Mouse (Mus musculus): ENCODE measurements around the gene Ccdc180.

The Ccdc180 gene

DNA sequence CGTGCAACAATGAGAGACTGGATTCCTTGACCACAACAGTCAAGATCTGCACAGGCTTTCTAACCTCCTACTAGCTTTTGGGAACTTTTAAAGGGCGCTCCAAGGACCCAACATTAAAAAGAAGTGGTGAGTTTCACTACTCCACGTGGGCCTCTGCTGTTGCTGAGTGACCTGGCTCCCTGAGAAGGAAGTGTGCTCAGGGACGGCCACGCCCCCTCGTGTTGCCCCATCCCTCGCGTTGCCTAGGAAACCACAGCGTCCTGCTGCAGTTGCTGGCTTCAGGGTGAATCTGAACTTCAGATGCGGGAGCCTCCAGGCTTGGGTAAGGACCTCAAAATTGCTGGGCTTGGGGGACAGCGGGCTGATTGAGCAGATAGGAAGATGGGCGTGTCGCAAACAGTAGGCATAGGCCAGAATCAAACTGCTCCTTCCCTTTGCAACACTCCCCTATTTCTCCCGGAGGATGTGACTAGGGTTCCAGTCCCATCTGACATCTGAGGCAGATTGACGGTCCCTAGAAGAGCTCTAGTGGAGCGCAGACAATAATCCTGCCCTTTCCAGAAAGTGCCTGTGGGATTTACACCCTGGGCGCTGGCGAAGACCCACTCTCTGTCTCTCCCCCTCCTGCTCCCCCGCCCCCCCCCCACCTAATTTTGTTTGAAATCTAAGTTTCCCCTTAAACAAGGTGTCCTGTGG lies at the start of gene Ccdc180:
TSS of gene Ccdc180 (plus strand) at position 238 of the 696 bp plus-strand sequence.
- peak; percentile 67 for DNase-seq (ENCODE audit: low spot score)

DNA sequence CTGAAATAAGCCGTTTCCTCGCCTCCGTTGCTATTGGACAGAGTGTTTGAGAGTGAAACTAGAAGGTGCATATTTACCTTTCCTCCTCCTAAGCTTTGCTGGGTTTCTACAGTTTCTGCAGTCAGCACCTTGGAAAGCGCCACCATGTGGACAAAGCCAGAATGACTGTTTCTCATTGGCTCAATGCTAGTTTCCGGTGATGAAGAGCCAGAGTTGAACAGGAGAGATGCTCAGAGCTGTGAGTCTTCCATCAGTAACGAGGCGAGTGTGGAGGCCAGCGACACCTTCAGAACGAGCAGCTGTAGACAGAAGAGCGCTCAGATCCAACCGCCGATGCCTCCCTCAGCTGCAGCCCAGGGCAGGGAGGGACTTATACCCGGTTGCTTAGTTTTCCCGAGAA lies 45.7 kb upstream of the Ccdc180 start:
- peak; percentile 34 for DNase-seq (ENCODE audit: low spot score)

DNA sequence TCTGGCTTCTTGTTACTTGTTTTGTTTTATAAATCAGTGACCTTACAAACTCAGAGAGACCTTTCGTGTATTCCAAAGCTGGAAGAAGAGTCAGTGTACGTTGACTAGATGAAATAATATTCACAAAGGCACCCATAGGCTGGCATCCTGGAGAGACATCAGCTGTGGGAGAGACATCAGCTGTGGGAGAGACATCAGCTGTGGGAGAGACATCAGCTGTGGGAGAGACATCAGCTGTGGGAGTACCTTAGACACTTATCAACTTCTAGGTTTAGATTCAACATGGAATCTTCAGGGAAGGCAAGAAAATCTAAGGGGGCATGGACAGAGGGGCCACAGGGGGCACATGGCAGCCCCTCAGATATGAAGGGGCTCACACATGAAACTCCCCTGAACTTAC lies 43.8 kb upstream of the Ccdc180 start:
- DNase-seq (ENCODE audit: low spot score), result no peak

DNA sequence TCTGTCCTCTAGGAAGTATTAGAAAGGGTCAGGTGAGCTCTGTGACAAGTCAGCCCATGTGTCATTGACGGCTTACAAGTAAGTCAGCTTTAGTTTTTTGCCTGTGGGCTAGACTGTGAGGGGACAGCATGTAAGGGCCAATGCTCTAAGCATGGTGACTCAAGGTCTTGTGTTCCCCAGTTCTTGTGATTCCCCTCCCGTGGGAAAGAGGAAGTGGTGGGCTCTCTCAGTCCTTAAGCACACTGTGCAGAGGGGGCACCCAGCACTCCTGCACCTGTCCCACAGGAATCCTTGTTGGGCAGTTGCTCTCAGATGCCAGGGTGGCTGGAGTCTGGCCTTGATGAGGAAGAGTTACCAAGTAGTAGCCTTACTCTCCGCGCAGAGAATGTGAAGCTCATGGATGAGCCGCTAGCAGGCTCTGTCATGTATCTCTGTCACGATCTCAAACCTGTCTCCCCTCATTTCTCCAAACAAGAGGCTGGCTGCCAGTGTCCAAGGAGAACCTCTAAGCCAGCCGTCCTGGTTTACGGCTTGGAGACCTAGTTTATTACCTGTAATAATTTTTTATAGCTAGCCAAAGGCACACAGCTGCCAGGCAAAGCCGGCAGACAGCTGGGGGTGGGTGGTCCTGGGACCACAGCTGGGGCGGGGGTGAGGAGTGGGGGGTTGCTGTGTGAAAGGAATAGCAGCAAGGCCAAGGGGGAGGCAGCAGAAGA lies 41.8 kb upstream of the Ccdc180 start, which contains the start of gene Stra6l:
TSS of gene Stra6l (plus strand) at position 556 of the 716 bp plus-strand sequence.
- no peak for DNase-seq (ENCODE audit: low spot score)

DNA sequence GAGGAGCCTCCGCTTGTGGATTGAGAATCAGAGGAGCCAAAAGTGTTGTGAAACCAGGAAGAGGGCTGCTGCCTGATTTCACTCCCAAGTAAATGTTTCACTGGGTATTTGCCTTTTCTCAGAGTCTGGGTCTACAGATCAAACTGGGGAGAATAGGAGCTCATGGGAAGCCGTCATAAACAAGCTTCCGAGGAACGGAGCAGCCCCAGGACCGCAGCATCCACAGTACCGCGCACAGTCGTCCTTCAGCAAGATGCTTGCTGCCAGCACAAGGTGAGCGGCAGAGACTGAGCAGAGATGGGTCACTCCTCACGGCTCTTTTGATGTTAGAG lies 41.3 kb upstream of the Ccdc180 start:
- DNase-seq (ENCODE audit: low spot score), result no peak

DNA sequence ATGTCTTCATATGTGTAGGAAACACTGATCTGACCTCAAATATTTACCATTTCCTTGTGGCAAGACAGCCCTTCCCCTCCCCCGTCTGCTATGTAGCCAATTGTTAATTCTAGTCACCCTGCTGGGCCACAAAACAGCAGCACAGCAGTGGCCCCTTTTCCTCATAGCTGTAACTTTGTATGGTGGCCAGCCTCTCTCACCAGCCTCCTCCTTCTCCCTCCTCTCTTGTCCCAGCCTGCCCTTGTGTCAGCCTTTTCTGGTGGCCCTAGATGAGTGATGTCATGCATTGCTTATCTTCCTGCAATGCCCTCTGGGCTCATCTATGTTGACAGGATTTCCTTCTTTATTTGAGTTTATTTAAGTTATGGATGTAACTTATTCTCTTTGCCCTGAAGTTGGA lies 40.7 kb upstream of the Ccdc180 start:
- no peak for DNase-seq (ENCODE audit: low spot score)

DNA sequence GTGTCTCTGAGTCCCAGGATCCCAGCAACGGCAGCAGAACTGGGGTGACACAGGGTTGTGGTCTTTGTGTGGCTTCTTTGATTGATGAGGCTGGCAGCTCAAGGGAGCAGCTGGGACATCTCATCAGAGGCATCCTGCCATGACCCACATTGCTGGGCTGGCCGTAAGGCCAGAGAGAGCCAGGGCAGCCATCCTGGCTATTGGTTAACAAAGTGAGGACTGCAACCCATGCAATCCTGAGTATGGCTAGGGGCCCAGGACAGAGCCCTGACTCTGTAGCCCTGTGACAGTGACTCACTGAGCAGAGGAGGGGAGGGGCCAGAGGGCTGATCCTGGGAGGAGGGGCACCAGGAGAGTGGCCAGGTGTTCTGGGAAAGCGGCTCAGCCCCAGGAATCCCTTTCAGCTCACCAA lies 38.5 kb upstream of the Ccdc180 start:
- peak; percentile 8 for DNase-seq (ENCODE audit: low spot score)

DNA sequence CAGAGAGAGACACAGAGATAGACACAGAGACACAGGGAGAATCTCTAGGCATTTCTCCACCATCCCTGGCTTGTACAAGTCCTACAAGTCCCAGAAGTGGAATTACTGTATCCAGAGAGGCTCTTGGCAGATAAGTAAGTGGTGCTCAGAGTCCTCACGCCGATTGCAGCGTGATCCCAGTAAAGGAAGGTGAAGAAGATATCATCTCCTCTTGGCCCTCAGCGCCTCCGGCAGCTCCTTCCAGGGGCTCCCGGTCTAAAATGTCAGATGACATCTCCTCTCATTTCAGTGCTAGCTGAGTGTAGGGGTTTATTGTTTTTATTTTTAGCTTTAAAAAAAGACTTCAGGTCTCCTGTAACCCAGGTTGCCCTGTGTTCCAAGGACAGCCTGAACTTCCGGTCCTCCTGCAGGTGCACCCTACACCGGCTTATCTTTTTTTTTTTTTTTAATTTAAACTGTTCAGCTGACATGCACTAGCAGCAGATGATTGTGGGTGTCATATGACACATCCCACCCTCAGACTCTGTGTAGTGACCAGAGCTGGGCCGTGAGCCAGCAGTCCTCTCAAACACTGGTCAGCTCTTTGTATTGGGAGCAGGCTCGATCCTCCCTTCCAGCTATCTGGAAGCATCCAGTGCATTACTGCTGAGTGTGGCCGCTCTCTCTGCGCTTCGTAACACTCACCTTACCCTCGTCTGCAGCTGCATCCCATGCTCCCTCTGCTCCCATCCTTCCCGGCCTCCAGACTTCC lies 36.4 kb upstream of the Ccdc180 start:
- DNase-seq (ENCODE audit: low spot score), result no peak

DNA sequence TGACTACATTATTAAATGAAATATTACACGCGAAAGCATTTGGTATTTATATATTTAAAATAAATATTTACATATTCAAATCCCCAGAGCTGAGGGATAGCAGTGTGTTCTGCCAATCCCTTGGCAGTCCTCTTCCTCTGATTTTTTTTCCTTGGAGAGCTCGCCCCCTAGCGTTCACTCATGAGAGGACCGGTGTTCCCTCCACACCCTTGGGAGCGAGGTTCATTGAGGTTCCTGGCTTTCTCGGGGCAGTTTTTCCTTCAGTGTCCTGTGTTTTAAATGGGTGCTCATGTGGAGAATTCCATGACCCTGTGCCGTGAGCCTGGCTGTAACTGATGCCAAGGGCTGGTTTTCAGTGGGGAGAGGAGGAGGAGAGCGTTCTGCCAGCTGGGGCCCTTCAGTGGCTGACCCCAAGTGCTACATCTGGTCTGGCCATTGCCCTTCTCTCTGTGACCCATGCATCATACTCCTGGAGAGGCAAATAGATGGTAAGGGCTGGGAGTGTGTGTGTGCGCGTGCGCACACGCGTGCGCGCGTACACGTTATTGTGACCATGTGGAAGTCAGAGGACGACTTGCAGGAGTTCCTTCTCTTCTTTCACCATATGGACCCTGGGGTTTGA lies 34.2 kb upstream of the Ccdc180 start:
- DNase-seq (ENCODE audit: low spot score), result peak; percentile 76

DNA sequence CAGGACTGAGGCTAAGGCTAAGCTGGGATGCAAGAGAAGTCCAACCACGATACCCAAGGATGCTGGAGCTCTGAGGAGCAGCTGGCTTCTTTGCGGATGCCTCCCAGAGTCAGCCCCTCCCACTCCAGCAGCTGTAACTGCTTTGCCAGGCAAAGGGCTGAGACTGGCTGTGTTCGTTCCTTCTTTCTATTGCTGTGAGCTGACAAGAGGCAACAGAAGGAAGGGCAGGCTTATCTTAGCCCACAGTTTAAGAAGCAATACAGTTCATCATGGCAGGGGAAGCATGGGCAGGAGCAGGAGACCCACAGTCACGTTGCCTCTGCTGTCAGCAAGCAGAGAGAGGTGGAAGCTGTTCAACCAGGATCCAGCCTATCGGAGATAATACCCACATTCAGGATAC lies 28.9 kb upstream of the Ccdc180 start:
- DNase-seq (ENCODE audit: low spot score), result no peak

DNA sequence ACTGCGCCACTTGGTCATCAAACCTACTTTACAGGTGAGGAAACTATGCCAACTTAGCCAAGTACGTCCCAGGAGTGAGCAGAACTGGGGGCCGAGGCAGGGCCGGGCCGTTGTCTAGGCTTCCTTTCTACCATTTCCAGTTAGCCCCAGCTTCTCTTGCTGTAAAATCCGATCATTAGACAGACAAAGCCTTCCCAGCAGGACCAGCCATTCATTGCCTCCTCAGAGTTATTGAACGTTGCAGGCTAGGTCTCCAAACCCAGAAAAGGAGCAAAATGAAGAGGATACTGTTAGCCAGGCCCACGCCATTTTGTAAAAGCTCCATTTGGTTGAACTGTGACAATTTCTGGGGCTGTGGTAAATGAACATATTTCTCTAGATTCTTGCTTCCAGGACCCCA lies 22.7 kb upstream of the Ccdc180 start:
- DNase-seq (ENCODE audit: low spot score), result no peak

DNA sequence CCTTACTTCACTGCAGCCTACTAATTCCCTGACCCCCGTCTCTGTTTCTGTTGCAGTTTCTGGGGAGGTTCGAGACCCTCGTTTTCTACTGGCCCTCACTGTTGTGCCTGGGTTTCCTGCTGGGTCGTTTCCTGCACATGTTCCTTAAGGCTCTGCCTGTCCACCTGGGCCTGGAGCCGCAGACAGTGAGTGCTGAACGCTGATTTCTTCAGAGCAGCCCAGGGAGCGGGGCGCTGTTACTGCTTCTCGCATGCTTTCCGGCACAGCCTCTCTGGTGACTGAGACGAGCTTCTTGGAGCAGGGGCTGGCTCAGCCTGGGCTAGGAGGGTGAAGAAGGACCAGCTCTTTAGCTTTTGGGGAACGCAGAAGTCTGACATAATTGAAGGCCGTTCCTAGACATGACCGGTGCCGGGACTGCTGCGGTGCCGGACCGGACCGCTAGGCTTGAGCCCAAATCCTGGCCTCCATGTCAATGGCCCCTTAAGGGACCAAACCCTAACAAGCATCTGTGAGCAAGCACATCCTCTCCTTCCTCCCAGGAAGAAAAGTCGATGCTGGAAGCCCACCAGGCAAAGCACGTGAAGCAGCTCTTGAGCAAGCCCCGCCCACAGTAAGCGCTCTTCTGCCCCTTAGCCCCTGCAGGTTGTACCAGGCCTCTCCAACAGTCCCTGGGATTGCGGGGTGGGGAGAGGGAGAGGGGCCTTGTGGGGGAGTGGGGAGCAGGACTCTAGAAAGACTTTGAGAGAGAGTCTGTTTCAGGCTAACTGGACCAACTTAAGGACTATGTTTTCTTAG lies 20.9 kb upstream of the Ccdc180 start:
- no peak for DNase-seq (ENCODE audit: low spot score)

DNA sequence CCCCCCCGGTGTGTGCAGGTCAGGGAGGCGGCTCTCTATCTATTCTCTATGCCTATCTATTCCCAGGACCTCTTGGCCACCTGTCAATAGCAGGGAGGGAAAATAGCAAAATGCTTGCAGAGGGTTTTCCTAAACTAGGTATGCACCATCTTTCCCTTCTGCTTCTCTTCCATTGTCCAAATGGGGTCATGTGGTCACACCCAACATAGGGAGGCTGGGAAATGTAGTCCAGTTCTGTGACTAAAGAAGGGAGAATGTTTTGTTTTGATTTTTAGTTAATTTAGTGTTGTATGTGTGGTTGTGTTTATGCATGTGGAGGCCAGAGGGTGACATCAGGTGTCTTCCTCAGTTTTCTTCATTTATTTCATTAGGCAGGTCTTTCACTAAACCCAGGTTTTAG lies 18.0 kb upstream of the Ccdc180 start:
- DNase-seq (ENCODE audit: low spot score), result no peak

DNA sequence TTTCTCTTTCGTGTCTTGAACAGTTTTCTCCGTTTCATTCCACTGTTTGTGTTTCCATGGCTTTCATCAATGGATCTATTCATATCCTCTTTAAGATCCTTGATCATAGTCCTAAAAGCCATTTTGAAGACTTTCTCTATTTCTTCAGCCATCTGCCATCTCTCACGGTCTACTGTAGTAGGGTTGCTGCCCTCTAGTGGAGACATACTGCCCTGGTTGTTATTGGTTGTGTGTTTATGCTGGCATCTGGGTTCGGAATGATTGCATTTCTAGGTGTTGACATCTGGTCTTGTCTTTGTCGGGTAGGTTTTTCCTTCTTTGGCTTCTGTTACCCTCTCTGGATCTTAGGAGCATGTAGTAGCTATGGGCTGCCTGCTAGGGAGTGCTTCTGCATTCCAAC lies 11.2 kb upstream of the Ccdc180 start:
- DNase-seq (ENCODE audit: low spot score), result peak; percentile 62

DNA sequence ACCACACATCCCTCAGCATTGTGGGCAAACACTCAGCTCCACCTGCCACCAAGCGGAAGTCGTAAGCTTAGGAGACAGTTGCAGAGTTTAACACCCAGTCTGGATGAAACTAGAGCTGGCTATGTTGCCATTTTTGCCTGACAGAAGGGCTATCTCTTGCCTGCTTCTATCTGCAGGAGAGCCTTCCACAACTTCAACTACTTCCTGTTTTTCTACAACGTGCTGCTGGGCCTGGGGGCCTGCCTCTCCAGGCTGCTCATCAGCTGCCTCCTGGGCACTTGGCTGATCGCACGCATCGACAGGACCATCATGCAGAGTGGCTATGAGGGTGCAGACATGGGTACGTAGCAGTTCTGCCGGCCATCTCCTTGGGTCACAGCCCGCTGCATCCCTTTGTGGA lies 7.6 kb upstream of the Ccdc180 start:
- no peak for DNase-seq (ENCODE audit: low spot score)

DNA sequence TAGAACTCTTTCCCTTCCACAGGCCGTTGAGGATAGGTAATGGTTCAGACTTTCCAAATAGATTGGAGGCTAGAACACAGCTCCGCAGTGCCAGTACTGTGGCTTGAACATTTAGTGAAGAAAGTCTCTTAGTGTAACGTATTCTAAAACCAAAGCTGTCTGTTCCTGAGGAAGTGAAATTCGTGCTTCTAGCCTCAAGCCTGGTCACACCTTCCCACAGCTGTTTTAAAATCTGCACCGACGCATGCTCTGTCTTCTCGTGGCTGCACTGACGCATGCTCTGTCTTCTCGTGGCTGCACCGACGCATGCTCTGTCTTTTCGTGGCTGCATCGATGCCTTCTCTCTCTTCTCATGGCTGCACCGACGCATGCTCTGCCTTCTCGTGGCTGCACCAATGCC lies 6.9 kb upstream of the Ccdc180 start:
- DNase-seq (ENCODE audit: low spot score), result no peak

DNA sequence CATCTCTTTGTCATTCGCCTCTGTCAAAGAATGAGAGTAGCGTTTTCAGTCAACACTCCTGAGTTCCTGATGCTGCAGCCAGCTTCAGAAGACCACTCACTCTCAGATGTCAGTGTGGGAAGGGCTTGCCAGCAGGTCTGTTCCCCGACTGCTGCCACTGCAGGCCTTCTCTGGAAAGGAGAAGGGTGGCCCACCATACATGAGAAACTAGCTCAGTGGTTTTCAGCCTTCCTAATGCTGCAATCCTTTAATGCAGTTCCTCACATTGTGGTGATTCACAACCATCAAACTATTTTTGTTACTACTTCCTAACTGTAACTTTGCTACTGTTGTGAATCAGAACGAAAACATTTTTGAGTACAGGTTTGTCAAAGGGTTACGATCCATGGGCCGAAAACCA lies 616 bp upstream of the Ccdc180 start:
- DNase-seq (ENCODE audit: low spot score), result no peak

DNA sequence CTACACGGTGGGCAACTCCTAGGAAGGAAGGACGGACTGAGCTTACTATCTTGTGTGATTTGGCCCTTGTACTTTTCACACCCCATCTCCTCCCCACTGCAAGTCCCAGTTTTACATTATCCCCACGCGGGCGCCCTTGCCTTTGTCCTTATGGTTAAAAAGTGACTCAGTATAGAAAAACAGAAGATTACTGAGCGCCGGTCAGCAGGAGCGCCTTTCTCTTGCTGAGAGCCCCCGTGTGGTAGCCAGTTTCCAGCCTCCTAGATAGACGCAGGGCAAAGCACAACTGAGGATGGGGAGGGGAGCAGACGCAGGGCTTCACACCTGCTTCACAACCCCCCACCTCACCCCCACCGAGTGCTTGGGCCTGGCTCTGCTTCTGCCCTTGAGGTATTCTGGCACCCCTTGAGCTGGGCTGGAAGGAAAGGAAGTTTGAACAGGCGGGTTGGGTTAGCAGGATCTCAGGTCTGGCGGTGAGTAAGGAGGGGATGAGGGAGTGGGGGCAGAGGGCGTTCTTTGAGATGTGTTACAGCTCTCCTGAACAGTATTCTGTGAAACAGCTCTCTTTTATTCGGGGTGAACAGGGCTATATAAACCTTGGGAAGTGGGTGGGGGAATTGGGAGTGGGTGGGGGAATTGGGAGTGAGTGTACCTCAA lies 6.5 kb downstream of the Ccdc180 start:
- DNase-seq (ENCODE audit: low spot score), result no peak

DNA sequence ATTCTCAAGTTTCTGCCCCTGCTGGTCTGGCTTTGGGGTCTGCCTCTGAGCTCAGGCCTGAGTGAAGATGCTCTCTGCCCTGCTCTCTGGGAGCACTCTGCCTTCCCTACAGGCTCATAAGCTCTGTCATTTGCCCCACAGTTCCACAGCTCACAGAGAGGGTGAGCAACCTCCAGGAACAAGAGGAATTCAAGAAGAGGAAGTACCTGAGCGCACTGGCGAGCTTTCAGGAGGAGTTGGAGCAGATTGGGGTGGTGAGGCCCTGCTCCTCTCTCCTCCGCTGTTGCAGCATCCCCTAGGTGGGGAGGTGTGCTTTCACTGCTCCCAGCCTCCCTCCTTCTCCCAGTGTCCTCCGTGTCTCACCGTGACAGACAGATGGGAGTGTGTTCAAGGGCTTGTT lies 8.3 kb downstream of the Ccdc180 start:
- DNase-seq (ENCODE audit: low spot score), result no peak

DNA sequence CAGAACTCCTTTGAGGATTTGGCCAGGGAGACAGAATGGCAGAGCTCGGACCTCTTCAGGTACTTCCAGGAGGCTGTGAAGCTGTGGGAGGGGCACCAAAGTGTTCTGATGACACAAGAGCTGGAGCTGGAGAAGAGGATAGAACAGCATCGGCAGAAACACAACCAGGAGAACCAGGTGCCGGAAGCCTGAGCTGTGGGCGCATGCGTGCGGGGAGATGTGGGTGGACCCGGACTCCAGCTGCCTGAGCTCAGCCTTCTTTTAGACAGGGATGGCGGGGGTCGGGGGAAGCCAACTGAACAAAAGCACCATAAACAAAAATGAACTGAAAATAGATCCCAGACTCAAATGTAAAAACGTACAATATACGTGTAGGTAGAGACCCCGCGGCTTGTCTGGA lies 19.2 kb downstream of the Ccdc180 start:
- peak; percentile 15 for DNase-seq (ENCODE audit: low spot score)

DNA sequence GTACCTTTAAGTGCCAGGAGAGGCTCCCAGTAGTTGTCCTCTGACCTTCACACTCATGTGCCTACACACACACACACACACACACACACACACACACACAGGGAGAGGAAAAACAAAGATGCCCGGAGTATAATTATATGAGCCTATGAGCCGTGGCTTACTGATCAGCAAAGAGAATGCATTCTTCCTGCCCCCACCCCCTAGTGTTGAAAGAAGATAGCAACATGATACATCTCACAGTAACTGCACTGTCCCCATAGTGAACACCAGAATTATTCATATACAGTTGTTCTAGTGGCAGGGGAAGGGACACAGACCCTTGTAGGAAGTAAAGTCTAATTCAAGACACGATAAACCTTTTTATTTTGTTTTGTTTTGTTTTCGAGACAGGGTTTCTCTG lies 19.8 kb downstream of the Ccdc180 start:
- no peak for DNase-seq (ENCODE audit: low spot score)

All from layer of hippocampus, adult 11-12 months (tissue).